Mouse (Mus musculus) embryonic facial prominence, embryonic 14.5 days (tissue): ENCODE data around the gene Tfpi. TPM values are rescaled to one million over a fixed set of nuclear protein-coding genes. Genes with fewer than 3 reads are reported as not detected.
A peak's percentile ranks its signal among the peaks of the same experiment; 100 is the strongest.
"Not testable (repeated sequence)": the region's sequence is repeated elsewhere in the genome, so short reads cannot be mapped to it uniquely, and the experiment has no call there.

Source experiments
- ATAC-seq: fragments of 200-750 bp; cut with Nextera tagmentation; 2 replicates; pipeline ENCODE4 v1.8.0; 2017; ENCODE audit warnings: low read depth, moderate number of reproducible peaks, moderate TSS enrichment
- DNase-seq: peaks from one replicate; pipeline ENCODE4 v3.0.0-alpha.2; 2015; ENCODE audit warnings: low spot score
- H3K27ac ChIP-seq: fragments of 300-500 bp; sonication (generic); replicated peaks from 2 replicates; pipeline ENCODE4 v1.5.1; 2014; ENCODE audit warnings: low read depth, mild to moderate bottlenecking, low read length, moderate library complexity
- H3K27me3 ChIP-seq: fragments of 300-500 bp; sonication (generic); replicated peaks from 2 replicates; pipeline ENCODE4 v1.6.1; 2014; ENCODE audit warnings: low read length; ENCODE audit not compliant: control insufficient read depth, insufficient read depth
- H3K36me3 ChIP-seq: fragments of 300-500 bp; sonication (generic); 2 replicates; pipeline ENCODE4 v1.6.1; 2014; ENCODE audit warnings: low read length, mixed read lengths; ENCODE audit not compliant: control insufficient read depth, insufficient read depth
- H3K4me1 ChIP-seq: fragments of 300-500 bp; sonication (generic); 2 replicates; pipeline ENCODE4 v1.6.1; 2014; ENCODE audit warnings: antibody characterized with exemption, low read length; ENCODE audit not compliant: control insufficient read depth, insufficient read depth
- H3K4me2 ChIP-seq: fragments of 300-500 bp; sonication (generic); 2 replicates; pipeline ENCODE4 v1.6.1; 2014; ENCODE audit warnings: low read depth, mild to moderate bottlenecking, low read length, moderate library complexity, mixed read lengths
- H3K4me3 ChIP-seq: fragments of 300-500 bp; sonication (generic); 2 replicates; pipeline ENCODE4 v1.5.1; 2014; ENCODE audit warnings: low read depth, mild to moderate bottlenecking, low read length
- H3K9ac ChIP-seq: fragments of 300-500 bp; sonication (generic); 2 replicates; pipeline ENCODE4 v1.6.1; 2014; ENCODE audit warnings: low read depth, mild to moderate bottlenecking, low read length, moderate library complexity, mixed read lengths
- H3K9me3 ChIP-seq: fragments of 300-500 bp; sonication (generic); 2 replicates; pipeline ENCODE4 v1.6.1; 2016; ENCODE audit warnings: low read length; ENCODE audit not compliant: control insufficient read depth
- WGBS: fragments of 180-500 bp; shearing (Covaris S2); extraction: QIAGEN DNeasy Blood & Tissue Kit; methylation state at CpG from one replicate; pipeline ENCODE4 v1.1.7; 2014; 5-methylcytosine and 5-hydroxymethylcytosine counted together
- polyA plus RNA-seq: library from polyadenylated mRNA; unstranded; fragments of >200 nt; fragmentation: Nextera tagmentation; extraction: Ambion mirVana; gene quantifications from 2 replicates; pipeline ENCODE4 v1.2.1, GENCODE M21; 2014

The Tfpi gene
- polyA plus RNA-seq, 1 experiment from 2014 or later = 44.5 TPM

DNA sequence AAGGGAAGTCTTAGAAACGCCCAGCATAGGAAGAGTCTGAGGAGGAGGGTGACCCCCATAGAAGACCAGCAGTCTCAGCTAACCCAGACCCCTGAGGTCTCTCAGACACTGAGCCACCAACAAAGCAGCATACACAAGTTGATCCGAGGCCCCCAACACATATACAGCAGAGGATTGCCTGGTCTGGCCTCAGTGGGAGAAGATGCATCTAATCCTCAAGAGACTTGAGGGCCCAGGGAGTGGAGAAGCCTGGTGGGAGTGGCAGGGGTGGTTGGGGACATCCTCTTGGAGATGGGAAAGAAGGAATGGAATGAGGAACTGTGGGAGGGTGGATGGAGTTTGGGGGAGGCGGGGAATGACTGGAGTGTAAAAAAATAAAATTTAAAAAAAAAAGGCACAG lies 36.7 kb upstream of the Tfpi start:
- H3K4me2 ChIP-seq = no peak overlapping the region
- 92% methylated on average over 3 of the region's 3 CpGs for WGBS
- no peak overlapping the region for H3K4me3 ChIP-seq
- 0 out of 2 replicates have a peak, but pooled peaks cover 5% of the 10 kb centered on the region for H3K36me3 ChIP-seq
- H3K9me3 ChIP-seq = no peaks in the 10 kb centered on the region
- no peaks in the 10 kb centered on the region for H3K27me3 ChIP-seq
- H3K4me1 ChIP-seq = no peaks in the 10 kb centered on the region
- no peak overlapping the region for H3K27ac ChIP-seq
- no peak for DNase-seq
- ATAC-seq = no peak
- H3K9ac ChIP-seq = no peak overlapping the region

DNA sequence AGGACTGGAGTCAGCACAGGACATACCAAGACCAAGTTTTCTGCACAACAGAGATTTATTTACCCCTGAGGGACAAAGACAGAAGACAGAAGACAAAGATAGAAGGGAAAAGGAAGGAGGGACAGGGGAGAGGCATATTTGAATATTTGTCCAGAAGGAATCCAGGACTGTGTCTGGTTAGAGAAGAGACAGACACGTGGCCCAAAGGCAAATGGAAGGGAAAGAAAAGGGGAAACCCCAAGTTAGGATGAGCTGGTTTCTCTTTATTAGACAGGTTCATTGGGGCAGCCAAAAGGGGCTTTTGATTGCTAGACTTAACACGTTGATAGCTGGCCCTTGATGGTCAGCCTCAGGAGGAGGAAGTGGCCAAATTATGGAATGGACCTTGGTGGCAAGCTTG lies 34.9 kb upstream of the Tfpi start:
- Histone ChIP-seq H3K4me3 (no peak overlapping the region), H3K4me2 (no peak overlapping the region), H3K9ac (no peak overlapping the region), H3K27ac (no peak overlapping the region), H3K36me3 (0 out of 2 replicates have a peak, but pooled peaks cover 5% of the 10 kb centered on the region), H3K9me3 (no peaks in the 10 kb centered on the region), H3K4me1 (no peaks in the 10 kb centered on the region), H3K27me3 (no peaks in the 10 kb centered on the region)
- no peak for DNase-seq
- no peak for ATAC-seq
- WGBS = 65% methylated on average over 2 of the region's 2 CpGs

DNA sequence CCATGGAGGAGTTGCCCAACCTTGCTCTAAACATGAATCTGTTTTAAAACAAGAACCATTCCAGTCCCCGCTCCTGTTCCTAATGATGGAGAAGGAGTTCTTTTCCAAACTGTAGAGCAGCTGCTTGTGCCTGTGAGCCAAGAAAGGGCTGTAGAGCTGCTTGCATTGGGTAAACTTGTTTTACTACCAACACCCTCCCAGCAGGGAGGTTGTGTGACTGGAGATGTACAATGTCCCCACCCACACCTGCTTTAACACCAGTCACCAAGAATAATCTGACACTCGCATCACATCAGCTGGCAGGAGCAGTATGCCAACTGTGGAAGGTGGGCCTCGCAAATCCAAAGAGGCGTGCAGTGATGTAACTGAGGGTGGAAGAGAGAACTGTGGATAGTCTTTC lies 34.5 kb upstream of the Tfpi start:
- 88% methylated on average over 4 of the region's 4 CpGs for WGBS
- Histone ChIP-seq H3K9ac (no peak overlapping the region), H3K4me1 (no peaks in the 10 kb centered on the region), H3K27me3 (no peaks in the 10 kb centered on the region), H3K9me3 (no peaks in the 10 kb centered on the region), H3K27ac (no peak overlapping the region), H3K4me2 (no peak overlapping the region), H3K4me3 (no peak overlapping the region), H3K36me3 (0 out of 2 replicates have a peak, but pooled peaks cover 5% of the 10 kb centered on the region)
- ATAC-seq (no peak), DNase-seq (no peak)

DNA sequence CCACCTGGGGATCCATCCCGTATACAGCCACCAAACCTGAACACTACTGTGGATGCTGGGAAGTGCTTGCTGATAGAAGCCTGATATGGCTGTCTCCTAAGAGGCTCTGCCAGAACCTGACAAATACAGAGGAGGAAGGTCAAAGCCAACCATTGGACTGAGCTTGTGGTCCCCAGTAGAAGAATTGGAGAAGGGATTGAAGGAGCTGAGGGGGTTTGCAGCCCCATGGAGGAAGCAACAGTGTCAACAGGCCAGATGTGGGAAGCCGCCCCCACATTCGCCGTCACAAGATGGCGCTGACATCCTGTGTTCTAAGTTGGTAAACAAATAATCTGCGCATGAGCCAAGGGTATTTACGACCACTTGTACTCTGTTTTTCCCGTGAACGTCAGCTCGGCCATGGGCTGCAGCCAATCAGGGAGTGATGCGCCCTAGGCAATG lies 28.4 kb upstream of the Tfpi start:
- not testable (repeated sequence) for H3K27me3 ChIP-seq, H3K4me1 ChIP-seq, H3K36me3 ChIP-seq, H3K9ac ChIP-seq, H3K27ac ChIP-seq, DNase-seq, H3K4me3 ChIP-seq, H3K9me3 ChIP-seq
- ATAC-seq = peak; percentile 55; the same call in 1 of the 2 replicates
- H3K4me2 ChIP-seq = 0 out of 2 replicates have a peak overlapping the region, but pooled peaks have one; percentile 15
- WGBS = 62% methylated on average over 5 of the region's 11 CpGs

DNA sequence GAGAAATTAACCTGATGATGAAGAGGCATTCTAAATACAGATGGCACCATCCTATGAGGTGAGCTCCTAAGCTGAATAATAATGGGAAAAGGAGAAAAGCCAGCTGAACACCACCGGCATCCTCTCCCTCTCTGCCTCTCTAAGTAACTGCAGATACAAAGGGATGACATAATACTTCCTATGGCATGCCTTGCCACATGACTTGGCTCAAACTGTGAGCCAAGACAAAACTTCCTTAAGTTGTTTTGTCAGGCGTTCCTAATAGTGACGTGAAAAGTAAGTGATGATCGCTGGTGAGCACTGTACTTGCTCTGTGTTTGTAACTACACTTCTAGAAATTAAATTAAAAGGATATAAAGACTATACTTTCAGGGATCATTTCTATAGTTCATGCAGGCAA lies 27.7 kb upstream of the Tfpi start:
- ATAC-seq (no peak), DNase-seq (no peak)
- Histone ChIP-seq H3K9me3 (no peaks in the 10 kb centered on the region), H3K36me3 (no peaks in the 10 kb centered on the region), H3K4me3 (no peak overlapping the region), H3K9ac (no peak overlapping the region), H3K4me1 (no peaks in the 10 kb centered on the region), H3K27ac (no peak overlapping the region), H3K27me3 (no peaks in the 10 kb centered on the region), H3K4me2 (no peak overlapping the region)
- 68% methylated on average over 4 of the region's 4 CpGs for WGBS

DNA sequence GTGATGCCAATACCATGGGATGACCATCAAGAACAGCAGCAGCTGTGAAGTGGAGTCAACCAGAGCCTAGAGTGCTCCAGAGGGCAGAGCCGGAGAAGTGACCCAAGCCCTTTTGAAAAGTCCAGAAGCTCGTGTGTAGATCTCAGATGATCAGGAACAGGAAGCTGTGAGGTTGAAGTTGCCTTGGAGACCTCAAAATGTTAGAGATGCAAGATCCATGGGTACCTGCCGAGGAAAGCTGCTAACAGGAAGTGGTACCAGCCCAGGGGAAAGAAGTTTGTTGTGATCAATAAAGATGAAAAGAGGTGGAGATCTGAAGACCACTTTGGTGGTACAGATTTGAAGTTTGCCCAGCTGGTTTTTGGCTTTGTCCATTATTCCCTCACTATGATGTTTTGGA lies 22.3 kb upstream of the Tfpi start:
- DNase-seq = no peak
- Histone ChIP-seq H3K9me3 (no peaks in the 10 kb centered on the region), H3K36me3 (no peaks in the 10 kb centered on the region), H3K4me1 (no peaks in the 10 kb centered on the region), H3K27ac (no peak overlapping the region), H3K4me2 (no peak overlapping the region), H3K27me3 (no peaks in the 10 kb centered on the region), H3K4me3 (no peak overlapping the region), H3K9ac (no peak overlapping the region)
- WGBS = 57% methylated on average over 3 of the region's 3 CpGs
- ATAC-seq = no peak

DNA sequence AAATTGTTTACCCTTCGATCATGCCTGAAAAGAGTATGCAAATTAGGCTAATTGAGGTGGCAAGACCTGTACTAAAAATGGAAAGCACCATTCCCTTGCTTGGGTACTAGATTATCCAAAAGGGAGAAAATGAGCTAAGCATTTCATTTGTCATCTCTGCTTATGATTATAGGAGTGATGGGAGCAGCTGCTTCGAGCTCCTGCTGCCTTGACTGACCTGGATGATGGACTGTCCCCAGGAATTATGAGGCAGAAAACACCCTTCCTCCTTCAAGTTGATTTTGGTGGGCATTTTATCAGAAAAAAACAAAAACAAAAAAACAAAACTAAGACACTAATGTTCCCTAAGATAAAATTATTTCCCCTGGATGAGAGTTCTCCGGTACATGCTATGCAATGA lies 18.5 kb upstream of the Tfpi start:
- H3K4me1 ChIP-seq = no peaks in the 10 kb centered on the region
- H3K27ac ChIP-seq = no peak overlapping the region
- ATAC-seq = no peak
- no peak overlapping the region for H3K9ac ChIP-seq
- WGBS = 78% methylated on average over 3 of the region's 3 CpGs
- no peak for DNase-seq
- no peak overlapping the region for H3K4me2 ChIP-seq
- no peaks in the 10 kb centered on the region for H3K27me3 ChIP-seq
- no peak overlapping the region for H3K4me3 ChIP-seq
- H3K36me3 ChIP-seq = no peaks in the 10 kb centered on the region
- H3K9me3 ChIP-seq = no peaks in the 10 kb centered on the region

DNA sequence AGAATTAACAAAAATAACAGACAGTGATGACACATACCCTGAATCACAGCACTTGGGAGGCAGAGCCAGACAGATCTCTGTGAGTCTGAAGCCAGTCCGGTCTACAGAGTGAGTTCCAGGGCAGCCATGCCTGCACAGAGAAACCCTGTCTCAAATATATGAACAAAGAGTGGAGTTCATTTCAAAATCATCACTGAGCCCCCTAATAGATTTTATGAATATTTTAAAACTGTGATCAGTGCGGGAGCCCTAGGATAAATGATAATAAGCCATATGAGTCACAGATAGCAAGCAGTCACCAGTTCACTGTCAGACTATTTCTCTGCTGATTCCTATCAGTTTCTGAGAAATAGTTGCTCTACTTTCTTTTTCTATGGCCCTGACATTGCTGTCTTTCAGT lies 17.1 kb upstream of the Tfpi start:
- no peak for DNase-seq
- 89% methylated on average over 2 of the region's 2 CpGs for WGBS
- H3K4me3 ChIP-seq = no peak overlapping the region
- no peaks in the 10 kb centered on the region for H3K9me3 ChIP-seq
- no peak overlapping the region for H3K4me2 ChIP-seq
- no peak overlapping the region for H3K9ac ChIP-seq
- H3K27ac ChIP-seq = no peak overlapping the region
- H3K27me3 ChIP-seq = no peaks in the 10 kb centered on the region
- H3K4me1 ChIP-seq = no peaks in the 10 kb centered on the region
- H3K36me3 ChIP-seq = no peaks in the 10 kb centered on the region
- no peak for ATAC-seq

DNA sequence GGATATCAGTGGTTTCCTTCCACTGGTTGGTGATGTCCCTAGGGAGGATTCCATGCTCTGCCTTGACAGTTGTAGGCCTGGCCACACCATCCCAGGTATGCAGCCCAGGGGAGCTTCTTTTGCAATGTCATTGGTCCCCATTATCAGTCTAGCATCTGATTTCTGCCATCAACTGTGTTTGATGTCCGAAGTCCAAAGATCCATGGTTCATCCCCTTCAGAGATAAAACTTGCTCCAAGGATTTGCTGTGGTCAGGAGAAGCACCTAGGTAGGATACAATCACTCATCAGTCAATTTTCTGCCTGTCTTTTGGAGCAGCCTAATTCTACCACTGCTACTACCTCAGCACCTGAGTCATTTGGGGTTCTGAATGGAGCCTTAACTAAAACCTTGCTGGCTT lies 15.1 kb upstream of the Tfpi start:
- Histone ChIP-seq H3K9ac (no peak overlapping the region), H3K27ac (no peak overlapping the region), H3K9me3 (no peaks in the 10 kb centered on the region), H3K4me3 (no peak overlapping the region), H3K4me2 (no peak overlapping the region), H3K27me3 (no peaks in the 10 kb centered on the region), H3K36me3 (no peaks in the 10 kb centered on the region), H3K4me1 (no peaks in the 10 kb centered on the region)
- no peak for ATAC-seq
- no peak for DNase-seq
- 84% methylated on average over 1 of the region's 1 CpGs for WGBS
